17 mouse cellular contexts compared by ENCODE assay signal in the genomic region with DNA sequence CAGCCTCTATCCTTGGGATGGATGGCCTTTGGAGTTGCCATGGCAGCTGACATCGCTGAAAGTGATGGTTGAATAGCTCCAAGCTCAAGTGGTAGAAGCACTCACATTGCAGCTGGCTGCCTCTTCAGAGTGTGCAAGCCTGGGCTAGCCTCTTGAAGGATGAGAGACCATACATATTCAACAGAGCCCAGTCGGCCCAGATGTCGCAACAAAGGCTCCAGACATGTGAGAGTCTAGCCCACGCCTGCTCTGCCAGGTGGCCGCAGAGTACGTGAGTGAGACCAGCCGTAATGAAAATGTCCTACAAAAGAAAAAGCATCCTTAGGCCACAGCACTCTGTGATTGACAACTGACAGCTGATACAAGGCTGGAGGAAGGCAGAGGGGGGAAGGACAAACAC. TPM values are rescaled to one million over a fixed set of nuclear protein-coding genes. Genes with fewer than 3 reads are reported as not detected.
DNase-seq lines count a peak whose midpoint lies in the region; ATAC-seq lines count a peak whose summit lies in the region.
"Had no signal": no experiment of that assay in that cellular context is flagged by ENCODE, and none has a peak within 500 bp of the region (broad histone marks: within the 10 kb centered on the region; RNA-seq: fewer than 3 reads in every experiment).

No protein-coding gene starts in this region.

- no peak for ATAC-seq in forebrain, embryonic 11.5 days (replicated peaks; ENCODE audit: low FRiP score)
- no peak for ATAC-seq in midbrain, embryonic 11.5 days (ENCODE audit: low FRiP score)
- ATAC-seq in midbrain, embryonic 16.5 days, result no peak
- no peak for ATAC-seq in embryonic facial prominence, embryonic 13.5 days (ENCODE audit: insufficient number of reproducible peaks, insufficient read depth, low FRiP score, low TSS enrichment, low read depth)
- ATAC-seq in midbrain, embryonic 13.5 days, result peak; percentile 40; the same call in 1 of the 2 replicates
- ATAC-seq: lung, postnatal 0 days had no signal

- peak overlapping the region; percentile 31; the same call in 1 of the 2 replicates for H3K27ac ChIP-seq in forebrain, embryonic 10.5 days
- H3K27ac ChIP-seq in forebrain, embryonic 11.5 days (ENCODE audit: low read depth, low read length), result no peak overlapping the region
- H3K27ac ChIP-seq in midbrain, embryonic 11.5 days (ENCODE audit: low read depth, low read length), result 0 out of 2 replicates have a peak overlapping the region, but pooled peaks have one; percentile 4
- no peak overlapping the region; the same call in 1 of the 2 replicates for H3K27ac ChIP-seq in midbrain, embryonic 16.5 days (ENCODE audit: low read length)
- 0 out of 2 replicates have a peak overlapping the region, but pooled peaks have one; percentile 7 for H3K27ac ChIP-seq in embryonic facial prominence, embryonic 13.5 days
- 0 out of 2 replicates have a peak overlapping the region, but pooled peaks have one; percentile 5 for H3K27ac ChIP-seq in midbrain, embryonic 13.5 days
- H3K27ac ChIP-seq: liver, embryonic 15.5 days; neural tube, embryonic 15.5 days; stomach, embryonic 15.5 days had no signal

- H3K4me3 ChIP-seq in forebrain, embryonic 10.5 days, result no peak overlapping the region
- H3K4me3 ChIP-seq in forebrain, embryonic 11.5 days (ENCODE audit: low read depth, low read length), result no peak overlapping the region
- H3K4me3 ChIP-seq in midbrain, embryonic 11.5 days (ENCODE audit: low read depth, low read length), result no peak overlapping the region
- no peak overlapping the region for H3K4me3 ChIP-seq in midbrain, embryonic 16.5 days (ENCODE audit: low read depth, low read length)
- no peak overlapping the region for H3K4me3 ChIP-seq in embryonic facial prominence, embryonic 13.5 days
- no peak overlapping the region for H3K4me3 ChIP-seq in midbrain, embryonic 13.5 days (replicated peaks)
- H3K4me3 ChIP-seq: heart, embryonic 12.5 days; liver, embryonic 15.5 days; myocyte; neural tube, embryonic 15.5 days; stomach, embryonic 15.5 days had no signal

- no peaks in the 10 kb centered on the region for H3K9me3 ChIP-seq in forebrain, embryonic 10.5 days
- no peaks in the 10 kb centered on the region for H3K9me3 ChIP-seq in forebrain, embryonic 11.5 days (ENCODE audit: control insufficient read depth, low read length)
- H3K9me3 ChIP-seq in midbrain, embryonic 11.5 days (ENCODE audit: control insufficient read depth, low read length), result no peaks in the 10 kb centered on the region
- no peaks in the 10 kb centered on the region for H3K9me3 ChIP-seq in midbrain, embryonic 16.5 days (replicated peaks; ENCODE audit: control insufficient read depth, low read length, poor library complexity, severe bottlenecking)
- H3K9me3 ChIP-seq in embryonic facial prominence, embryonic 13.5 days, result no peaks in the 10 kb centered on the region
- no peaks in the 10 kb centered on the region for H3K9me3 ChIP-seq in midbrain, embryonic 13.5 days
- H3K9me3 ChIP-seq: heart, embryonic 12.5 days; liver, embryonic 15.5 days; neural tube, embryonic 15.5 days; stomach, embryonic 15.5 days had no signal

- no peaks in the 10 kb centered on the region for H3K36me3 ChIP-seq in forebrain, embryonic 10.5 days (replicated peaks)
- H3K36me3 ChIP-seq in forebrain, embryonic 11.5 days (ENCODE audit: control insufficient read depth, insufficient read depth, low read length), result no peaks in the 10 kb centered on the region
- H3K36me3 ChIP-seq in midbrain, embryonic 11.5 days (ENCODE audit: control insufficient read depth, insufficient read depth, low read length), result no peaks in the 10 kb centered on the region
- no peaks in the 10 kb centered on the region for H3K36me3 ChIP-seq in midbrain, embryonic 16.5 days (ENCODE audit: control insufficient read depth, insufficient read depth, low read length)
- H3K36me3 ChIP-seq in embryonic facial prominence, embryonic 13.5 days, result no peaks in the 10 kb centered on the region
- no peaks in the 10 kb centered on the region for H3K36me3 ChIP-seq in midbrain, embryonic 13.5 days
- H3K36me3 ChIP-seq: heart, embryonic 12.5 days; liver, embryonic 15.5 days; neural tube, embryonic 15.5 days; stomach, embryonic 15.5 days had no signal

- no peak overlapping the region for H3K9ac ChIP-seq in forebrain, embryonic 11.5 days (ENCODE audit: low read length)
- no peak overlapping the region for H3K9ac ChIP-seq in midbrain, embryonic 11.5 days (ENCODE audit: low read length)
- H3K9ac ChIP-seq in midbrain, embryonic 16.5 days (ENCODE audit: low read depth, low read length), result no peak overlapping the region
- H3K9ac ChIP-seq in embryonic facial prominence, embryonic 13.5 days, result no peak overlapping the region
- H3K9ac ChIP-seq in midbrain, embryonic 13.5 days (replicated peaks), result no peak overlapping the region
- H3K9ac ChIP-seq: heart, embryonic 12.5 days; liver, embryonic 15.5 days; neural tube, embryonic 15.5 days; stomach, embryonic 15.5 days had no signal

- 87% methylated on average over 7 of the region's 7 CpGs for WGBS in forebrain, embryonic 10.5 days
- WGBS in forebrain, embryonic 11.5 days, result 82% methylated on average over 7 of the region's 7 CpGs
- 72% methylated on average over 7 of the region's 7 CpGs for WGBS in midbrain, embryonic 11.5 days
- WGBS in midbrain, embryonic 16.5 days, result 53% methylated on average over 7 of the region's 7 CpGs
- WGBS in embryonic facial prominence, embryonic 13.5 days, result 70% methylated on average over 7 of the region's 7 CpGs
- 51% methylated on average over 7 of the region's 7 CpGs for WGBS in midbrain, embryonic 13.5 days

- H3K4me1 ChIP-seq in forebrain, embryonic 10.5 days, result peaks cover 46% of the 10 kb centered on the region
- peaks cover 5% of the 10 kb centered on the region; the same call in 1 of the 2 replicates for H3K4me1 ChIP-seq in forebrain, embryonic 11.5 days (replicated peaks; ENCODE audit: control insufficient read depth, insufficient read depth, low read length)
- peaks cover 7% of the 10 kb centered on the region for H3K4me1 ChIP-seq in midbrain, embryonic 11.5 days (ENCODE audit: control insufficient read depth, insufficient read depth, low read length)
- H3K4me1 ChIP-seq in midbrain, embryonic 16.5 days (ENCODE audit: control insufficient read depth, insufficient read depth, low read length), result peaks cover 17% of the 10 kb centered on the region
- 0 out of 2 replicates have a peak, but pooled peaks cover 3% of the 10 kb centered on the region for H3K4me1 ChIP-seq in embryonic facial prominence, embryonic 13.5 days
- peaks cover 28% of the 10 kb centered on the region for H3K4me1 ChIP-seq in midbrain, embryonic 13.5 days (replicated peaks)
- H3K4me1 ChIP-seq: heart, embryonic 12.5 days; stomach, embryonic 15.5 days had no signal

- DNase-seq in forebrain, embryonic 10.5 days (ENCODE audit: extremely low spot score, low spot score), result no peak
- no peak for DNase-seq in forebrain, embryonic 11.5 days (ENCODE audit: low spot score)
- no peak for DNase-seq in midbrain, embryonic 11.5 days (ENCODE audit: low spot score, missing footprints)
- DNase-seq in testis, postnatal 10 days (ENCODE audit: low spot score), result no peak
- no peak for DNase-seq in spleen, postnatal 10 days (ENCODE audit: low spot score in 2 of 2)
- DNase-seq: cerebellum, adult 9-11 months; kidney, adult 18-20 months; thymus, postnatal 25 days had no signal

- no peaks in the 10 kb centered on the region for H3K27me3 ChIP-seq in forebrain, embryonic 10.5 days (ENCODE audit: poor library complexity, severe bottlenecking)
- no peaks in the 10 kb centered on the region for H3K27me3 ChIP-seq in forebrain, embryonic 11.5 days (ENCODE audit: control insufficient read depth, insufficient read depth, low read length)
- H3K27me3 ChIP-seq in midbrain, embryonic 11.5 days (ENCODE audit: control insufficient read depth, insufficient read depth, low read length), result no peaks in the 10 kb centered on the region
- H3K27me3 ChIP-seq in midbrain, embryonic 16.5 days (ENCODE audit: control insufficient read depth, insufficient read depth, low read depth, low read length), result no peaks in the 10 kb centered on the region
- H3K27me3 ChIP-seq in embryonic facial prominence, embryonic 13.5 days, result no peaks in the 10 kb centered on the region
- H3K27me3 ChIP-seq in midbrain, embryonic 13.5 days, result no peaks in the 10 kb centered on the region
- H3K27me3 ChIP-seq: heart, embryonic 12.5 days; neural tube, embryonic 15.5 days; stomach, embryonic 15.5 days had no signal

- H3K4me2 ChIP-seq in forebrain, embryonic 11.5 days (ENCODE audit: low read depth, low read length, severe bottlenecking), result no peak overlapping the region
- no peak overlapping the region for H3K4me2 ChIP-seq in midbrain, embryonic 11.5 days
- no peak overlapping the region for H3K4me2 ChIP-seq in midbrain, embryonic 16.5 days (ENCODE audit: low read length)
- H3K4me2 ChIP-seq in embryonic facial prominence, embryonic 13.5 days, result no peak overlapping the region
- no peak overlapping the region for H3K4me2 ChIP-seq in midbrain, embryonic 13.5 days (replicated peaks)
- H3K4me2 ChIP-seq: heart, embryonic 12.5 days; liver, embryonic 15.5 days; neural tube, embryonic 15.5 days; stomach, embryonic 15.5 days had no signal

RNA-seq across cellular contexts. Expression of a gene that starts 40.2 kb away (rescaled TPM):
- 1,249 and 1,251 TPM in 2 replicates for polyA plus RNA-seq in forebrain, embryonic 10.5 days (2016; fragmentation: Nextera tagmentation; extraction: Ambion mirVana)
- 1,244 and 1,283 TPM in 2 replicates for polyA plus RNA-seq in forebrain, embryonic 11.5 days (2014; fragmentation: Nextera tagmentation; extraction: Ambion mirVana)
- 1,565 and 1,591 TPM in 2 replicates for polyA plus RNA-seq in midbrain, embryonic 11.5 days (2014; fragmentation: Nextera tagmentation; extraction: Ambion mirVana)
- polyA plus RNA-seq in midbrain, embryonic 16.5 days (2015; fragmentation: Nextera tagmentation; extraction: Ambion mirVana), result 2,757 and 3,016 TPM in 2 replicates
- 1,351 and 1,423 TPM in 2 replicates for polyA plus RNA-seq in embryonic facial prominence, embryonic 13.5 days (2015; fragmentation: Nextera tagmentation; extraction: Ambion mirVana)
- polyA plus RNA-seq in midbrain, embryonic 13.5 days (2015; fragmentation: Nextera tagmentation; extraction: Ambion mirVana), result 2,058 and 2,203 TPM in 2 replicates

Comparison
In these comparisons a context has a peak if more than half of its experiments do, and no peak if none do; other contexts are left out.
1. H3K27ac ChIP-seq: peak in forebrain, embryonic 10.5 days (single experiment), midbrain, embryonic 11.5 days (single experiment), embryonic facial prominence, embryonic 13.5 days (single experiment) and midbrain, embryonic 13.5 days (single experiment); none in forebrain, embryonic 11.5 days (single experiment) and midbrain, embryonic 16.5 days (single experiment).